Mouse (Mus musculus) lung, embryonic 16.5 days (tissue): Measurements from ENCODE around the gene Smim13. TPM values are rescaled to one million over a fixed set of nuclear protein-coding genes. Genes with fewer than 3 reads are reported as not detected.

Source experiments
- ATAC-seq: fragments of 200-750 bp; cut with Nextera tagmentation; 2 replicates; pipeline ENCODE4 v1.8.0; 2017; ENCODE audit warnings: low read depth, mild to moderate bottlenecking, moderate library complexity
- H3K27ac ChIP-seq: fragments of 300-500 bp; sonication (generic); 2 replicates; pipeline ENCODE4 v1.5.1; 2014; ENCODE audit warnings: mild to moderate bottlenecking, control low read depth, low read length
- H3K27me3 ChIP-seq: fragments of 300-500 bp; sonication (generic); 2 replicates; pipeline ENCODE4 v1.6.1; 2014; ENCODE audit warnings: low read depth, low read length, mixed read lengths; ENCODE audit not compliant: control insufficient read depth, insufficient read depth
- H3K36me3 ChIP-seq: fragments of 300-500 bp; sonication (generic); 2 replicates; pipeline ENCODE4 v1.6.1; 2014; ENCODE audit warnings: low read length; ENCODE audit not compliant: control insufficient read depth, insufficient read depth
- H3K4me1 ChIP-seq: fragments of 300-500 bp; sonication (generic); replicated peaks from 2 replicates; pipeline ENCODE4 v1.6.1; 2014; ENCODE audit warnings: low read length, mixed read lengths; ENCODE audit not compliant: control insufficient read depth, insufficient read depth
- H3K4me2 ChIP-seq: fragments of 300-500 bp; sonication (generic); 2 replicates; pipeline ENCODE4 v1.6.1; 2014; ENCODE audit warnings: low read depth, low read length, control low read depth
- H3K4me3 ChIP-seq: fragments of 300-500 bp; sonication (generic); 2 replicates; pipeline ENCODE4 v1.5.1; 2014; ENCODE audit warnings: mild to moderate bottlenecking, low read length, control low read depth
- H3K9ac ChIP-seq: fragments of 300-500 bp; sonication (generic); 2 replicates; pipeline ENCODE4 v1.6.1; 2014; ENCODE audit warnings: low read length, control low read depth
- H3K9me3 ChIP-seq: fragments of 300-500 bp; sonication (generic); 2 replicates; pipeline ENCODE4 v1.6.1; 2016; ENCODE audit warnings: low read length; ENCODE audit not compliant: control insufficient read depth
- WGBS: fragments of 180-500 bp; shearing (Covaris S2); extraction: QIAGEN DNeasy Blood & Tissue Kit; methylation state at CpG from one replicate; pipeline ENCODE4 v1.1.7; 2014; 5-methylcytosine and 5-hydroxymethylcytosine counted together
- polyA plus RNA-seq: library from polyadenylated mRNA; unstranded; fragments of >200 nt; fragmentation: Nextera tagmentation; extraction: Ambion mirVana; gene quantifications from 2 replicates; pipeline ENCODE4 v1.2.1, GENCODE M21; 2015

Gene Smim13
- polyA plus RNA-seq, 1 experiment from 2014 or later, result 12.4 TPM

GRCm38 (mm10) chr13:41295886-41296285 is 46.2 kb downstream of the Smim13 start:
- Histone ChIP-seq H3K9me3 (no peaks in the 10 kb centered on the region), H3K27me3 (no peaks in the 10 kb centered on the region), H3K4me2 (no peak overlapping the region), H3K36me3 (no peaks in the 10 kb centered on the region), H3K27ac (no peak overlapping the region), H3K9ac (no peak overlapping the region), H3K4me3 (no peak overlapping the region), H3K4me1 (peaks cover 14% of the 10 kb centered on the region)
- no peak for ATAC-seq
- WGBS, result 56% methylated on average over 6 of the region's 6 CpGs

DNA sequence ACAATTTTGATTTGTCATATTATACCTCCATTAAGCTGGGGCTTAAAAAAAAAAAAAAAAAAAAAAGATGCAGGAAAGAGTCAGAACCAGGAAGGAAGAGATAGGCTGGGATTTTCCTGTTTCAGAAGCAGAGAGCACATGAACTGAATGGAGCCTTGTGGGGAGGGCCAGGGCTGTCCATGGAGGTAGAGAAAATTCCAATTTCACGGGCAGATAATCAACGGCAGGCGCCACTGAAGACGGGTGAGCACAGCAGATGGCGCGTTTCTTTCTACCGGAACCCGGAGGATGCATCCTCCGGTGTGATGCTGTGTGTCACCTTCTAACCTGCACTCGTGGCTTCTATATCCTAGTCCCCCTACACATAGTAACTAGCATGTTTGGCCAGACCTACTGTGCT is 46.8 kb downstream of the Smim13 start:
- H3K36me3 ChIP-seq, result no peaks in the 10 kb centered on the region
- 84% methylated on average over 10 of the region's 10 CpGs for WGBS
- H3K27ac ChIP-seq, result no peak overlapping the region
- no peak overlapping the region for H3K4me2 ChIP-seq
- no peaks in the 10 kb centered on the region for H3K27me3 ChIP-seq
- H3K4me3 ChIP-seq, result no peak overlapping the region
- ATAC-seq, result no peak
- no peaks in the 10 kb centered on the region for H3K9me3 ChIP-seq
- H3K9ac ChIP-seq, result no peak overlapping the region
- peaks cover 14% of the 10 kb centered on the region for H3K4me1 ChIP-seq

- ATAC-seq, result peak; percentile 71; the same call in 1 of the 2 replicates
- no peak overlapping the region for H3K4me3 ChIP-seq
- H3K9me3 ChIP-seq, result no peaks in the 10 kb centered on the region
- H3K4me1 ChIP-seq, result peaks cover 14% of the 10 kb centered on the region
- no peak overlapping the region for H3K9ac ChIP-seq
- H3K27me3 ChIP-seq, result no peaks in the 10 kb centered on the region
- no peak overlapping the region for H3K4me2 ChIP-seq
- 0 out of 2 replicates have a peak overlapping the region, but pooled peaks have one; percentile 20 for H3K27ac ChIP-seq
- WGBS, result 2% methylated on average over 2 of the region's 2 CpGs
- no peaks in the 10 kb centered on the region for H3K36me3 ChIP-seq
Observed at GRCm38 (mm10) chr13:41298533-41298932, 48.9 kb downstream of the Smim13 start.

DNA sequence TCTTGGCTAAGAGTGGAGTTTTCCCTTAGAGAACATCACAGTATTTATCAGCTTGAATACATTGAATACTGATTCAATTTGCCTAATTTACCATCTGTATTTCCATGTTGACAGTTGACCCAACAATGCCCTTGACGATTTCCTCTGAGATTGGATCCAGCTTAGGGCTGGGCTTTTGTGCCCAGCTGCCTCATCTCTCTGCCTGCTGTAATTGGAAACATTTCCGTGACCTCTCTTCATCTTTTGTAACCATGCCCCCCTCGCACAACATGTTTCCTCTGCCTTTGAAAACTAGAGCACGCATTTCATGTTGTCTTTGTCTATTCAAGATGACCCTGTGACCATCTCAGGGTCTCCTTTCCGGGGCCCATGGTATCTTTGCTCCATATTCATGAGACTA is 49.4 kb downstream of the Smim13 start:
- Histone ChIP-seq H3K4me3 (no peak overlapping the region), H3K9me3 (no peaks in the 10 kb centered on the region), H3K4me1 (peaks cover 14% of the 10 kb centered on the region), H3K36me3 (no peaks in the 10 kb centered on the region), H3K4me2 (no peak overlapping the region), H3K9ac (no peak overlapping the region), H3K27ac (0 out of 2 replicates have a peak overlapping the region, but pooled peaks have one; percentile 20), H3K27me3 (no peaks in the 10 kb centered on the region)
- ATAC-seq, result peak; percentile 39; the same call in 1 of the 2 replicates
- 28% methylated on average over 5 of the region's 5 CpGs for WGBS

GRCm38 (mm10) chr13:41300037-41300436 is 50.4 kb downstream of the Smim13 start:
- Histone ChIP-seq H3K36me3 (no peaks in the 10 kb centered on the region), H3K27ac (no peak overlapping the region), H3K4me1 (peaks cover 14% of the 10 kb centered on the region), H3K27me3 (no peaks in the 10 kb centered on the region), H3K4me2 (no peak overlapping the region), H3K4me3 (no peak overlapping the region), H3K9ac (no peak overlapping the region), H3K9me3 (no peaks in the 10 kb centered on the region)
- 36% methylated on average over 4 of the region's 4 CpGs for WGBS
- peak; percentile 18; the same call in 1 of the 2 replicates for ATAC-seq

DNA sequence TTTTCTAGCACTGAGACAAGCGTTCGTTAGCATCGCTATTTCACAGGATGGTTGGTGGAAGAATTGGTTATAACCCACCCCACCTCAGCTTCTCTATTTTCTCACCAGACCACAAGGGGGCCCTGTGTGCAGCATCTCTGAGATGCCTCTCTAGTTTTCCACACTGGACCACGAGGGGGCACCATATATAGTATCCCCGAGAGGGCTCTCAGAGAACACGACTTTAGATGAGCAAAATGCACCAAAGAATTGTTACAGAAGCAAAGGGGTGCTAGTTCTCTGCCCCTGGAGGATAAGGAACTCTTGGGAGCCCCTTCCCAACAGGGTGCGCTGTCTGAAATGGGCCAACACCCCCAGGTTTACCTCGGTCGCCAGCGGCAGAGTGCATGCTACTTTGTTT is 53.1 kb downstream of the Smim13 start:
- Histone ChIP-seq H3K27me3 (no peaks in the 10 kb centered on the region), H3K9me3 (no peaks in the 10 kb centered on the region), H3K4me1 (peaks cover 14% of the 10 kb centered on the region), H3K4me2 (no peak overlapping the region), H3K4me3 (no peak overlapping the region), H3K27ac (no peak overlapping the region), H3K36me3 (no peaks in the 10 kb centered on the region), H3K9ac (no peak overlapping the region)
- 65% methylated on average over 10 of the region's 10 CpGs for WGBS
- ATAC-seq, result no peak

DNA sequence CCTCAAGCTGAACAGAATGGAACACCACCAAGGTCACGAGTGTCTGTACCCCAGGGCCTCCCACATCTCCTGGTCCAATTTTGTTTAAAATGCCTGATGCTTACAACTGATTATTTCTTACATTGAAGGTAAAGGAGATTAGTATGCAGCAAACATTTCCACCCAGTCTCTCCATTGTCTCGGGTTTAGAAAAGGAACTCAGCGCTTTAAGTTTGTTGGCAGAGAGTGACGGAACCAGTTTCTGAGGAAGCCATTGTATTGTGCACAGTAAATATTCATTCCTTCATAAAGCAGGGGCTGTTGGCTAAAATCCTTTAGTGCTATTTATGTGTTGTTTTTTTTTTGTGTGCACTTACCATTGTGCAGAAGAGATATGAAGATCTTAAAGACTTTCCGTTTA is 71.1 kb downstream of the Smim13 start:
- Histone ChIP-seq H3K27ac (peak overlapping the region; percentile 49), H3K4me1 (peaks cover 8% of the 10 kb centered on the region), H3K36me3 (peaks cover 33% of the 10 kb centered on the region), H3K9ac (no peak overlapping the region), H3K4me2 (no peak overlapping the region), H3K9me3 (no peaks in the 10 kb centered on the region), H3K4me3 (no peak overlapping the region), H3K27me3 (no peaks in the 10 kb centered on the region)
- 60% methylated on average over 5 of the region's 5 CpGs for WGBS
- ATAC-seq, result no peak

GRCm38 (mm10) chr13:41321433-41321832 is 71.8 kb downstream of the Smim13 start:
- no peak overlapping the region for H3K9ac ChIP-seq
- no peak overlapping the region for H3K4me3 ChIP-seq
- no peaks in the 10 kb centered on the region for H3K27me3 ChIP-seq
- no peak for ATAC-seq
- H3K9me3 ChIP-seq, result no peaks in the 10 kb centered on the region
- peaks cover 26% of the 10 kb centered on the region for H3K36me3 ChIP-seq
- 48% methylated on average over 3 of the region's 3 CpGs for WGBS
- peak overlapping the region; percentile 69 for H3K27ac ChIP-seq
- H3K4me1 ChIP-seq, result peaks cover 8% of the 10 kb centered on the region
- no peak overlapping the region for H3K4me2 ChIP-seq

- Histone ChIP-seq H3K36me3 (peaks cover 17% of the 10 kb centered on the region), H3K4me3 (no peak overlapping the region), H3K27ac (no peak overlapping the region), H3K9ac (no peak overlapping the region), H3K27me3 (no peaks in the 10 kb centered on the region), H3K4me1 (peaks cover 8% of the 10 kb centered on the region), H3K4me2 (no peak overlapping the region), H3K9me3 (no peaks in the 10 kb centered on the region)
- no peak for ATAC-seq
- 66% methylated on average over 4 of the region's 4 CpGs for WGBS
Observed at GRCm38 (mm10) chr13:41324631-41325030, 75.0 kb downstream of the Smim13 start.

DNA sequence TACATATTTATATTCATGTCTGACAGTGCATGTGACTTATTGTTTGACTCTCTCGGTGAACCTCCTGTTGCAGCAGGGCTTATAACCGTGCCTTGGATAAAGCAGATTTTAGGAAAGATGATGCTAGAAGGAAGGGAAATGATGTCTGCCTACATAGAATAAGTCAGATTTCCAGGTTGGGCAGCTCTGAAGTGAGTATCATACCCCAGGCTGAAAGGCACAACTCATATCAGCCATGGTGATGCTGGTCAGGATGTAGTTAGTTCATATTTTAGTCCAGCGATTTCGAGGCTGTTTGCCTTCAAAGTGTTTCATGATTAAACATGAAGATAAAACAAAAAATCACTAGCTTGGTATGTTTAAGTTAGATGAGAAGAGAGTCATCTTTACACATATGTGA is 75.7 kb downstream of the Smim13 start:
- 69% methylated on average over 4 of the region's 4 CpGs for WGBS
- Histone ChIP-seq H3K4me2 (no peak overlapping the region), H3K4me1 (peaks cover 8% of the 10 kb centered on the region), H3K4me3 (no peak overlapping the region), H3K9ac (no peak overlapping the region), H3K27ac (no peak overlapping the region), H3K9me3 (no peaks in the 10 kb centered on the region), H3K27me3 (no peaks in the 10 kb centered on the region), H3K36me3 (peaks cover 19% of the 10 kb centered on the region)
- no peak for ATAC-seq
